Mouse (Mus musculus) hindbrain, embryonic 16.5 days (tissue): ENCODE results near the gene Olfr1358. TPM values are rescaled to one million over a fixed set of nuclear protein-coding genes. Genes with fewer than 3 reads are reported as not detected.

Experiments used
- ATAC-seq: fragments of 200-750 bp; cut with Nextera tagmentation; 2 replicates; pipeline ENCODE4 v1.8.0; 2017; ENCODE audit warnings: moderate TSS enrichment, moderate library complexity
- H3K27ac ChIP-seq: fragments of 300-500 bp; sonication (generic); 2 replicates; pipeline ENCODE4 v1.5.1; 2014; ENCODE audit warnings: low read depth, mild to moderate bottlenecking, control low read depth, low read length, moderate library complexity
- H3K27me3 ChIP-seq: fragments of 300-500 bp; sonication (generic); replicated peaks from 2 replicates; pipeline ENCODE4 v1.6.1; 2014; ENCODE audit warnings: low read length; ENCODE audit not compliant: control insufficient read depth, insufficient read depth
- H3K36me3 ChIP-seq: fragments of 300-500 bp; sonication (generic); 2 replicates; pipeline ENCODE4 v1.6.1; 2014; ENCODE audit warnings: mild to moderate bottlenecking, low read length, moderate library complexity, mixed read lengths; ENCODE audit not compliant: control insufficient read depth, insufficient read depth
- H3K4me1 ChIP-seq: fragments of 300-500 bp; sonication (generic); 2 replicates; pipeline ENCODE4 v1.6.1; 2014; ENCODE audit warnings: low read depth, low read length; ENCODE audit not compliant: control insufficient read depth, insufficient read depth
- H3K4me2 ChIP-seq: fragments of 300-500 bp; sonication (generic); 2 replicates; pipeline ENCODE4 v1.6.1; 2014; ENCODE audit warnings: mild to moderate bottlenecking, low read length, control low read depth, moderate library complexity
- H3K4me3 ChIP-seq: fragments of 300-500 bp; sonication (generic); 2 replicates; pipeline ENCODE4 v1.5.1; 2014; ENCODE audit warnings: mild to moderate bottlenecking, low read length, control low read depth, moderate library complexity
- H3K9ac ChIP-seq: fragments of 300-500 bp; sonication (generic); 2 replicates; pipeline ENCODE4 v1.6.1; 2014; ENCODE audit warnings: low read depth, mild to moderate bottlenecking, control low read depth, low read length, moderate library complexity
- H3K9me3 ChIP-seq: fragments of 300-500 bp; sonication (generic); 2 replicates; pipeline ENCODE4 v1.6.1; 2014; ENCODE audit warnings: mild to moderate bottlenecking, low read length, moderate library complexity; ENCODE audit not compliant: control insufficient read depth
- WGBS: fragments of 180-500 bp; shearing (Covaris S2); extraction: QIAGEN DNeasy Blood & Tissue Kit; methylation state at CpG from one replicate; pipeline ENCODE4 v1.1.7; 2014; 5-methylcytosine and 5-hydroxymethylcytosine counted together
- microRNA-seq: library from miRNA; unstranded; fragments of <30 nt; microRNA quantifications from one replicate; pipeline ENCODE4, GENCODE M21; 2017
- polyA plus RNA-seq: library from polyadenylated mRNA; unstranded; fragments of >200 nt; fragmentation: Nextera tagmentation; extraction: Ambion mirVana; gene quantifications from 2 replicates; pipeline ENCODE4 v1.2.1, GENCODE M21; 2015

Olfr1358 gene
- polyA plus RNA-seq, 1 experiment from 2014 or later: not detected

DNA sequence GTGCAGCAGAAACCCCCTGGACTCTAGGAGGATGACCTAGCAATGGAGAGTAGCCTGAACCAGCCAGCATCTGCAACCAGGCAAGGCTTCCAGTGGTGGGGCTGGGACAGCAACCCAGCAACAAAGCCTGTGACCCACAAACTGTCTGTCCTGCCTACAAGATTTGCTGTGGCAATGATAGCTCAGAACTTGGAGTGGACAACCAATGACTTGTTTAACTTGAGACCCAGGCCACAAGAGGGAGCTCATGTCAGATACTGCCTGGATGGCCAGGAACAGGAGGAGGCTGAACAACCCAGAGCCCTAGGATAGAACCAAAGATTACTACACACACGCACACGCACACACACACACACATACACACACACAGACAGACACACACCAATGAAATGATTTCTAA lies 23.7 kb downstream of the Olfr1358 start:
- ATAC-seq: no peak
- no peaks in the 10 kb centered on the region for H3K4me1 ChIP-seq
- no peaks in the 10 kb centered on the region for H3K9me3 ChIP-seq
- H3K9ac ChIP-seq: no peak overlapping the region
- 60% methylated on average over 2 of the region's 2 CpGs for WGBS
- H3K4me2 ChIP-seq: no peak overlapping the region
- no peak overlapping the region for H3K27ac ChIP-seq
- H3K4me3 ChIP-seq: no peak overlapping the region
- H3K27me3 ChIP-seq: no peaks in the 10 kb centered on the region
- no peaks in the 10 kb centered on the region for H3K36me3 ChIP-seq

DNA sequence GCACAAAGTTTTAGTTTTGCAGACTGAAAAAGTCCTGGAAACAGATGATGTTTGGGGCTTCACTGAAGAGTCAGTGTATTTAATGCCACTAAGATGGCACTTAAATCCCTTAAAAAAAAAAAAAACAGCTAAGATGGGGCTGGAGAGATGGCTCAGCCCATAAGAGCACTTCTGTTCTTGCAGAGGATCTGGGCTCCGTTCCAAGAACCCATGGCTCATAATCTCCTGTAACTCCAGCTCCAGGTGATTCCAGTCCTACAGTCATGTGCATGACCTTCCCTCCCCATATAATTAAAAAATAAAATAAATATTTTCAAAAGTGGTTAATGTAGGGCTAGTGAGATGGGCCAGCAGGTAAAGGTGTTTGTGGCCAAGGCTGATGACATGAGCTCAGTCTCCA lies 47.8 kb downstream of the Olfr1358 start:
- Histone ChIP-seq H3K9ac (no peak overlapping the region), H3K27me3 (no peaks in the 10 kb centered on the region), H3K9me3 (no peaks in the 10 kb centered on the region), H3K4me2 (no peak overlapping the region), H3K36me3 (no peaks in the 10 kb centered on the region), H3K4me3 (no peak overlapping the region), H3K4me1 (no peaks in the 10 kb centered on the region), H3K27ac (no peak overlapping the region)
- WGBS: 85% methylated on average over 1 of the region's 1 CpGs
- ATAC-seq: no peak

DNA sequence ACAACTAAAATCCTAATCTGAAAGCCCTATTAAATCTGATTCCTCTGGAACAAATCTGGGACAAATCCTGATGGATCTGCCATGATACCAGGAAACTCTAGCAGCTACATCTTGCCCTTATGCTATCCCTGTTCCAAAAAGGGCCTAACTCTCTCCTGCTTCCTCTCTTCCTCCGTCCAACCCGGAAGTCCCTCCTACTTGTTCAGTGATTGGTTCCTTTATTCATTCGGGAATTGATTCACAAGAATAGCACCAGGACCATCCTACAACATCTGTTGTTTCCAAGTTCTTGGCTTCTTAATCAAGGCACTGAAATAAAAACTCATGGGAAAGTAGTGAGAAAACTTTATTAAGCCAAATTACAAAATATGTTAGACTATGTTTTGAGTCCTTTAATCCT lies 52.0 kb downstream of the Olfr1358 start:
- H3K4me2 ChIP-seq: no peak overlapping the region
- no peak overlapping the region for H3K4me3 ChIP-seq
- H3K27me3 ChIP-seq: no peaks in the 10 kb centered on the region
- H3K9me3 ChIP-seq: no peaks in the 10 kb centered on the region
- 80% methylated on average over 3 of the region's 3 CpGs for WGBS
- no peak overlapping the region for H3K9ac ChIP-seq
- ATAC-seq: no peak
- no peak overlapping the region for H3K27ac ChIP-seq
- no peaks in the 10 kb centered on the region for H3K4me1 ChIP-seq
- H3K36me3 ChIP-seq: no peaks in the 10 kb centered on the region

DNA sequence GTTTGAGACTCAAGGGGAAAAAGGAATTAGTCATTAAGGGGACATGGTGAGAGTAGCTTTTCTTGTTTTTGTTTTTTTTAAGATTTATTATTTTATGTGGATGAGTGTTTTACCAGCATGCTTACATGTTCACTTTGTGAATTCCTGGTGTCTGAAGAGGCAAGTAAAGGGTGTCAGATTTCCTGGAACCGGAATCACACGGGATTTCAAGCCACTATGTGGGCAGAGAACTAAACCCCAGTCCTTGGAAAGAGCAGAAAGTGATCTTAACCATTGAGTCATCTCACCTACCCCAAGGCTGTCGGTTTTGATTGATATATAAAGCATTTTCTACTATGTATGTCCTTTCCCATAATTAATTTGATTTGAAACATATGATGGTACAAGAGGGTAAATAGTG lies 52.5 kb downstream of the Olfr1358 start:
- Histone ChIP-seq H3K27ac (no peak overlapping the region), H3K9ac (no peak overlapping the region), H3K4me2 (no peak overlapping the region), H3K9me3 (no peaks in the 10 kb centered on the region), H3K4me3 (no peak overlapping the region), H3K36me3 (no peaks in the 10 kb centered on the region), H3K27me3 (no peaks in the 10 kb centered on the region), H3K4me1 (no peaks in the 10 kb centered on the region)
- no peak for ATAC-seq
- 60% methylated on average over 3 of the region's 3 CpGs for WGBS

Small RNAs within 50 kb of the gene (microRNA-seq; reads per million reads assigned to microRNA genes)
- not detected for gene Gm27541

Other genes starting within 250 kb of the Olfr1358 start
- gene Agpat3, start 164.9 kb upstream of the Olfr1358 start, polyA plus RNA-seq: 44.0 and 70.1 TPM in 2 replicates
- 422 and 440 TPM in 2 replicates for gene Rrp1, start 104.4 kb upstream of the Olfr1358 start, polyA plus RNA-seq
- 86.1 and 102 TPM in 2 replicates for gene Cstb, start 91.8 kb upstream of the Olfr1358 start, polyA plus RNA-seq
- 52.5 and 59.5 TPM in 2 replicates for gene Pdxk, start 52.5 kb upstream of the Olfr1358 start, polyA plus RNA-seq
- 76.5 and 79.8 TPM in 2 replicates for gene Ilvbl, start 56.9 kb downstream of the Olfr1358 start, polyA plus RNA-seq
- 3.4 and 4.2 TPM in 2 replicates for gene Syde1, start 74.5 kb downstream of the Olfr1358 start, polyA plus RNA-seq
- gene Olfr1357, start 100.6 kb downstream of the Olfr1358 start, polyA plus RNA-seq: not detected in 2 replicates
- not detected in 2 replicates for gene Casp14, start 200.9 kb downstream of the Olfr1358 start, polyA plus RNA-seq
- gene Ccdc105, start 235.6 kb downstream of the Olfr1358 start, polyA plus RNA-seq: 0.25 and 0.26 TPM in 2 replicates